Mouse (Mus musculus) lung, postnatal 14 days (tissue): ENCODE results near the gene Slc25a4.
A peak's percentile ranks its signal among the peaks of the same experiment; 100 is the strongest.
"Not testable (repeated sequence)": the region's sequence is repeated elsewhere in the genome, so short reads cannot be mapped to it uniquely, and the experiment has no call there.

ENCODE experiments used
- DNase-seq: peaks from one replicate; pipeline ENCODE4 v3.0.0; 2021

Gene Slc25a4

GRCm38 (mm10) chr8:46210404-46211315 is at the start of gene Slc25a4:
TSS of gene Slc25a4 (minus strand) at chr8:46211284.
- DNase-seq, result peak; percentile 98

- DNase-seq, result no peak
Measured at GRCm38 (mm10) chr8:46257921-46258682, 47.0 kb upstream of the Slc25a4 start.

GRCm38 (mm10) chr8:46252456-46252855 is 41.4 kb upstream of the Slc25a4 start:
- DNase-seq, result no peak

GRCm38 (mm10) chr8:46251561-46251960 is 40.5 kb upstream of the Slc25a4 start:
- no peak for DNase-seq

- no peak for DNase-seq
Measured at GRCm38 (mm10) chr8:46246346-46246745, 35.3 kb upstream of the Slc25a4 start.

GRCm38 (mm10) chr8:46242946-46243345 is 31.9 kb upstream of the Slc25a4 start:
- no peak for DNase-seq

GRCm38 (mm10) chr8:46241568-46242374 is 30.7 kb upstream of the Slc25a4 start:
- DNase-seq, result peak; percentile 87

- no peak for DNase-seq
Measured at GRCm38 (mm10) chr8:46236441-46237223, 25.5 kb upstream of the Slc25a4 start.

- no peak for DNase-seq
Measured at GRCm38 (mm10) chr8:46234736-46235135, 23.7 kb upstream of the Slc25a4 start.

GRCm38 (mm10) chr8:46232798-46233197 is 21.7 kb upstream of the Slc25a4 start:
- no peak for DNase-seq

GRCm38 (mm10) chr8:46231968-46232367 is 20.9 kb upstream of the Slc25a4 start:
- DNase-seq, result not testable (repeated sequence)

- DNase-seq, result no peak
Measured at GRCm38 (mm10) chr8:46226622-46227021, 15.5 kb upstream of the Slc25a4 start.

- DNase-seq, result no peak
Measured at GRCm38 (mm10) chr8:46225501-46225900, 14.4 kb upstream of the Slc25a4 start.

- DNase-seq, result no peak
Measured at GRCm38 (mm10) chr8:46220566-46220965, 9.5 kb upstream of the Slc25a4 start.

GRCm38 (mm10) chr8:46216838-46217237 is 5.8 kb upstream of the Slc25a4 start:
- peak; percentile 36 for DNase-seq

GRCm38 (mm10) chr8:46213971-46214480 is 2.9 kb upstream of the Slc25a4 start:
- no peak for DNase-seq

- DNase-seq, result no peak
Measured at GRCm38 (mm10) chr8:46212194-46212593, 1.1 kb upstream of the Slc25a4 start.

- no peak for DNase-seq
Measured at GRCm38 (mm10) chr8:46211611-46212071, 557 bp upstream of the Slc25a4 start.

GRCm38 (mm10) chr8:46209057-46209456 is 2.0 kb downstream of the Slc25a4 start:
- DNase-seq, result no peak

- peak; percentile 24 for DNase-seq
Measured at GRCm38 (mm10) chr8:46208354-46208753, 2.7 kb downstream of the Slc25a4 start.

GRCm38 (mm10) chr8:46206107-46206506 is 5.0 kb downstream of the Slc25a4 start:
- no peak for DNase-seq
